In genomic region chr5:142498964-142499363, GRCm38 (mm10) we compare ENCODE assay signal across 9 mouse cellular contexts. TPM values are rescaled to one million over a fixed set of nuclear protein-coding genes. Genes with fewer than 3 reads are reported as not detected.
A peak's percentile ranks its signal among the peaks of the same experiment; 100 is the strongest.
DNase-seq lines count a peak whose midpoint lies in the region; ATAC-seq and TF ChIP-seq lines count a peak whose summit lies in the region.
"Had no signal": no experiment of that assay in that cellular context is flagged by ENCODE, and none has a peak within 500 bp of the region (broad histone marks: within the 10 kb centered on the region; RNA-seq: fewer than 3 reads in every experiment).

No protein-coding gene starts in this region.

- H3K27me3 ChIP-seq in forebrain, embryonic 14.5 days (replicated peaks; ENCODE audit: control insufficient read depth, insufficient read depth, low read length), result no peaks in the 10 kb centered on the region
- no peaks in the 10 kb centered on the region for H3K27me3 ChIP-seq in forebrain, embryonic 15.5 days
- peaks cover 13% of the 10 kb centered on the region for H3K27me3 ChIP-seq in liver, embryonic 12.5 days (replicated peaks)
- no peaks in the 10 kb centered on the region for H3K27me3 ChIP-seq in forebrain, postnatal 0 days (ENCODE audit: insufficient read depth, low read length)
- H3K27me3 ChIP-seq in neural tube, embryonic 11.5 days (ENCODE audit: control insufficient read depth, insufficient read depth, low read length), result no peaks in the 10 kb centered on the region

- no peak overlapping the region for H3K9ac ChIP-seq in forebrain, embryonic 14.5 days (ENCODE audit: low read length)
- H3K9ac ChIP-seq in forebrain, embryonic 15.5 days (replicated peaks), result no peak overlapping the region
- H3K9ac ChIP-seq in liver, embryonic 12.5 days, result no peak overlapping the region
- H3K9ac ChIP-seq in forebrain, postnatal 0 days, result no peak overlapping the region
- no peak overlapping the region for H3K9ac ChIP-seq in neural tube, embryonic 11.5 days (ENCODE audit: low read length)
- H3K9ac ChIP-seq: midbrain, embryonic 12.5 days had no signal

- no peaks in the 10 kb centered on the region for H3K4me1 ChIP-seq in forebrain, embryonic 14.5 days (ENCODE audit: control insufficient read depth, insufficient read depth, low read length)
- H3K4me1 ChIP-seq in forebrain, embryonic 15.5 days, result no peaks in the 10 kb centered on the region
- no peaks in the 10 kb centered on the region for H3K4me1 ChIP-seq in liver, embryonic 12.5 days
- no peaks in the 10 kb centered on the region for H3K4me1 ChIP-seq in forebrain, postnatal 0 days (ENCODE audit: insufficient read depth)
- H3K4me1 ChIP-seq in neural tube, embryonic 11.5 days (ENCODE audit: control insufficient read depth, insufficient read depth, low read length), result no peaks in the 10 kb centered on the region

- no peaks in the 10 kb centered on the region for H3K9me3 ChIP-seq in forebrain, embryonic 14.5 days (replicated peaks; ENCODE audit: control insufficient read depth, low read length)
- no peaks in the 10 kb centered on the region for H3K9me3 ChIP-seq in forebrain, embryonic 15.5 days
- H3K9me3 ChIP-seq in liver, embryonic 12.5 days (replicated peaks), result no peaks in the 10 kb centered on the region
- H3K9me3 ChIP-seq in forebrain, postnatal 0 days (ENCODE audit: low read length), result no peaks in the 10 kb centered on the region
- no peaks in the 10 kb centered on the region for H3K9me3 ChIP-seq in neural tube, embryonic 11.5 days (ENCODE audit: control insufficient read depth, low read length)
- H3K9me3 ChIP-seq: midbrain, embryonic 12.5 days had no signal

- no peak overlapping the region for H3K27ac ChIP-seq in forebrain, embryonic 14.5 days (ENCODE audit: low read depth, low read length)
- H3K27ac ChIP-seq in forebrain, embryonic 15.5 days (replicated peaks), result no peak overlapping the region
- H3K27ac ChIP-seq in liver, embryonic 12.5 days, result no peak overlapping the region
- no peak overlapping the region for H3K27ac ChIP-seq in forebrain, postnatal 0 days (ENCODE audit: low read depth, low read length)
- no peak overlapping the region for H3K27ac ChIP-seq in neural tube, embryonic 11.5 days (ENCODE audit: low read depth, low read length)
- H3K27ac ChIP-seq: midbrain, embryonic 12.5 days had no signal

- H3K4me2 ChIP-seq in forebrain, embryonic 14.5 days (ENCODE audit: low read length), result no peak overlapping the region
- H3K4me2 ChIP-seq in forebrain, embryonic 15.5 days (replicated peaks), result no peak overlapping the region
- H3K4me2 ChIP-seq in liver, embryonic 12.5 days, result no peak overlapping the region
- H3K4me2 ChIP-seq in forebrain, postnatal 0 days (ENCODE audit: low read depth), result no peak overlapping the region
- H3K4me2 ChIP-seq in neural tube, embryonic 11.5 days (ENCODE audit: low read depth), result no peak overlapping the region
- H3K4me2 ChIP-seq: midbrain, embryonic 12.5 days had no signal

- WGBS in forebrain, embryonic 14.5 days, result 27% methylated on average over 3 of the region's 3 CpGs
- WGBS in forebrain, embryonic 15.5 days, result 23% methylated on average over 3 of the region's 3 CpGs
- 29% methylated on average over 3 of the region's 3 CpGs for WGBS in liver, embryonic 12.5 days (ENCODE audit: insufficient replicate concordance)
- 24% methylated on average over 3 of the region's 3 CpGs for WGBS in forebrain, postnatal 0 days
- WGBS in neural tube, embryonic 11.5 days, result 38% methylated on average over 3 of the region's 3 CpGs

- H3K4me3 ChIP-seq in forebrain, embryonic 14.5 days (ENCODE audit: low read depth, low read length), result no peak overlapping the region
- H3K4me3 ChIP-seq in forebrain, embryonic 15.5 days, result no peak overlapping the region
- no peak overlapping the region for H3K4me3 ChIP-seq in liver, embryonic 12.5 days
- H3K4me3 ChIP-seq in forebrain, postnatal 0 days (ENCODE audit: low read depth, low read length), result no peak overlapping the region
- H3K4me3 ChIP-seq in neural tube, embryonic 11.5 days (ENCODE audit: low read depth, low read length), result no peak overlapping the region
- H3K4me3 ChIP-seq: midbrain, embryonic 12.5 days had no signal

- no peaks in the 10 kb centered on the region for H3K36me3 ChIP-seq in forebrain, embryonic 14.5 days (ENCODE audit: control insufficient read depth, insufficient read depth, low read length)
- no peaks in the 10 kb centered on the region for H3K36me3 ChIP-seq in forebrain, embryonic 15.5 days
- no peaks in the 10 kb centered on the region for H3K36me3 ChIP-seq in liver, embryonic 12.5 days
- H3K36me3 ChIP-seq in forebrain, postnatal 0 days (ENCODE audit: insufficient read depth), result peaks cover 7% of the 10 kb centered on the region
- no peaks in the 10 kb centered on the region for H3K36me3 ChIP-seq in neural tube, embryonic 11.5 days (ENCODE audit: control insufficient read depth, insufficient read depth, low read length)
- H3K36me3 ChIP-seq: midbrain, embryonic 12.5 days had no signal

- ATAC-seq in forebrain, embryonic 14.5 days, result peak; percentile 43; the same call in 1 of the 2 replicates
- ATAC-seq in forebrain, embryonic 15.5 days (replicated peaks), result no peak
- ATAC-seq in liver, embryonic 12.5 days, result no peak
- ATAC-seq in forebrain, postnatal 0 days, result peak; percentile 60
- peak; percentile 45; the same call in 1 of the 2 replicates for ATAC-seq in neural tube, embryonic 11.5 days (ENCODE audit: insufficient read depth, low FRiP score, low TSS enrichment)
- ATAC-seq in erythroid progenitor cell, adult 5-6 weeks (replicated peaks; ENCODE audit: low FRiP score, poor library complexity, severe bottlenecking), result no peak

- peak; percentile 78 for TF ChIP-seq CTCF in forebrain, postnatal 0 days (IDR thresholded peaks at IDR 0.05; ENCODE audit: low read depth)

- peak; percentile 60 for DNase-seq in forebrain, embryonic 14.5 days (ENCODE audit: low spot score)
- peak; percentile 30 for DNase-seq in liver
- peak; percentile 72 for DNase-seq in NIH3T3 (ENCODE audit: low read depth)
- DNase-seq in forebrain, postnatal 0 days, result peak; percentile 56
- peak; percentile 63 for DNase-seq in neural tube, embryonic 11.5 days (ENCODE audit: low spot score)

RNA-seq across cellular contexts. Expression of gene Papolb, which starts 30.9 kb away (rescaled TPM):
- polyA plus RNA-seq in forebrain, embryonic 14.5 days (2014; fragmentation: Nextera tagmentation; extraction: Ambion mirVana), result 0.15 and 0.27 TPM in 2 replicates
- polyA plus RNA-seq in forebrain, embryonic 15.5 days (2015; fragmentation: Nextera tagmentation; extraction: Ambion mirVana), result 0.08 and 0.15 TPM in 2 replicates
- 0.05 TPM in 1 of 2 replicates, not detected in the other for polyA plus RNA-seq in liver, embryonic 12.5 days (2016; fragmentation: Nextera tagmentation; extraction: Ambion mirVana)
- 0.38 and 0.62 TPM in 2 replicates for total RNA-seq in forebrain, postnatal 0 days (2014; rRNA removed)
- 0.12 and 0.13 TPM in 2 replicates for polyA plus RNA-seq in forebrain, postnatal 0 days (2015; fragmentation: Nextera tagmentation; extraction: Ambion mirVana)
- polyA plus RNA-seq in neural tube, embryonic 11.5 days (2014; fragmentation: Nextera tagmentation; extraction: Ambion mirVana), result 0.22 and 0.32 TPM in 2 replicates
- not detected in 2 replicates for total RNA-seq in erythroid progenitor cell, adult 5-6 weeks (2015; ENCODE audit: low replicate concordance)
- not detected in 2 replicates for total RNA-seq in erythroid progenitor cell, adult 5-6 weeks (2017; ENCODE audit: low replicate concordance)

RNA-seq across cellular contexts. Expression of gene Ap5z1, which starts 35.2 kb away (rescaled TPM):
- polyA plus RNA-seq in forebrain, embryonic 14.5 days (2014; fragmentation: Nextera tagmentation; extraction: Ambion mirVana), result 9.4 and 14.3 TPM in 2 replicates
- 15.0 and 15.1 TPM in 2 replicates for polyA plus RNA-seq in forebrain, embryonic 15.5 days (2015; fragmentation: Nextera tagmentation; extraction: Ambion mirVana)
- polyA plus RNA-seq in liver, embryonic 12.5 days (2016; fragmentation: Nextera tagmentation; extraction: Ambion mirVana), result 6.8 and 7.4 TPM in 2 replicates
- total RNA-seq in forebrain, postnatal 0 days (2014; rRNA removed), result 13.5 and 16.7 TPM in 2 replicates
- 6.4 and 7.8 TPM in 2 replicates for polyA plus RNA-seq in forebrain, postnatal 0 days (2015; fragmentation: Nextera tagmentation; extraction: Ambion mirVana)
- polyA plus RNA-seq in neural tube, embryonic 11.5 days (2014; fragmentation: Nextera tagmentation; extraction: Ambion mirVana), result 11.7 and 12.0 TPM in 2 replicates
- 5.0 and 14.8 TPM in 2 replicates for total RNA-seq in erythroid progenitor cell, adult 5-6 weeks (2015; ENCODE audit: low replicate concordance)
- 2.6 and 10.1 TPM in 2 replicates for total RNA-seq in erythroid progenitor cell, adult 5-6 weeks (2017; ENCODE audit: low replicate concordance)

RNA-seq across cellular contexts. Expression of gene Radil, which starts 51.9 kb away (rescaled TPM):
- 5.9 and 10.0 TPM in 2 replicates for polyA plus RNA-seq in forebrain, embryonic 14.5 days (2014; fragmentation: Nextera tagmentation; extraction: Ambion mirVana)
- polyA plus RNA-seq in forebrain, embryonic 15.5 days (2015; fragmentation: Nextera tagmentation; extraction: Ambion mirVana), result 11.0 and 14.4 TPM in 2 replicates
- polyA plus RNA-seq in liver, embryonic 12.5 days (2016; fragmentation: Nextera tagmentation; extraction: Ambion mirVana), result 0.43 and 0.54 TPM in 2 replicates
- 10.8 and 20.7 TPM in 2 replicates for total RNA-seq in forebrain, postnatal 0 days (2014; rRNA removed)
- polyA plus RNA-seq in forebrain, postnatal 0 days (2015; fragmentation: Nextera tagmentation; extraction: Ambion mirVana), result 6.0 and 10.4 TPM in 2 replicates
- polyA plus RNA-seq in neural tube, embryonic 11.5 days (2014; fragmentation: Nextera tagmentation; extraction: Ambion mirVana), result 6.7 and 7.0 TPM in 2 replicates
- not detected in 2 replicates for total RNA-seq in erythroid progenitor cell, adult 5-6 weeks (2015; ENCODE audit: low replicate concordance)
- not detected in 2 replicates for total RNA-seq in erythroid progenitor cell, adult 5-6 weeks (2017; ENCODE audit: low replicate concordance)

Comparison
In these comparisons a context has a peak if more than half of its experiments do, and no peak if none do; other contexts are left out.
1. ATAC-seq: peak in forebrain, embryonic 14.5 days (single experiment), forebrain, postnatal 0 days (single experiment) and neural tube, embryonic 11.5 days (single experiment); none in forebrain, embryonic 15.5 days (single experiment), liver, embryonic 12.5 days (single experiment) and erythroid progenitor cell, adult 5-6 weeks (single experiment).
2. Peak in every context shown above with its lines, with median percentiles within 50 percentile points of each other: DNase-seq.